Mouse (Mus musculus) kidney, embryonic 14.5 days (tissue): ENCODE data around the gene D630003M21Rik. TPM values are rescaled to one million over a fixed set of nuclear protein-coding genes. Genes with fewer than 3 reads are reported as not detected.

ENCODE experiments used
- ATAC-seq: fragments of 200-750 bp; cut with Nextera tagmentation; 2 replicates; pipeline ENCODE4 v1.8.0; 2017; ENCODE audit warnings: moderate number of reproducible peaks, mild to moderate bottlenecking, moderate TSS enrichment, moderate library complexity; ENCODE audit not compliant: low FRiP score, low TSS enrichment
- H3K27ac ChIP-seq: fragments of 300-500 bp; sonication (generic); 2 replicates; pipeline ENCODE4 v1.5.1; 2014; ENCODE audit warnings: low read depth, mild to moderate bottlenecking, low read length, moderate library complexity, mixed read lengths
- H3K27me3 ChIP-seq: fragments of 300-500 bp; sonication (generic); 2 replicates; pipeline ENCODE4 v1.6.1; 2014; ENCODE audit warnings: mild to moderate bottlenecking, low read length; ENCODE audit not compliant: control insufficient read depth, insufficient read depth
- H3K36me3 ChIP-seq: fragments of 300-500 bp; sonication (generic); 2 replicates; pipeline ENCODE4 v1.6.1; 2014; ENCODE audit warnings: low read length, mixed read lengths; ENCODE audit not compliant: control insufficient read depth, insufficient read depth
- H3K4me1 ChIP-seq: fragments of 300-500 bp; sonication (generic); 2 replicates; pipeline ENCODE4 v1.6.1; 2014; ENCODE audit warnings: low read length, mixed read lengths; ENCODE audit not compliant: control insufficient read depth, insufficient read depth
- H3K4me2 ChIP-seq: fragments of 300-500 bp; sonication (generic); replicated peaks from 2 replicates; pipeline ENCODE4 v1.6.1; 2014; ENCODE audit warnings: low read depth, mild to moderate bottlenecking, low read length
- H3K4me3 ChIP-seq: fragments of 300-500 bp; sonication (generic); 2 replicates; pipeline ENCODE4 v1.5.1; 2014; ENCODE audit warnings: mild to moderate bottlenecking, low read length
- H3K9ac ChIP-seq: fragments of 300-500 bp; sonication (generic); 2 replicates; pipeline ENCODE4 v1.6.1; 2014; ENCODE audit warnings: low read depth, mild to moderate bottlenecking, low read length, moderate library complexity
- H3K9me3 ChIP-seq: fragments of 300-500 bp; sonication (generic); 2 replicates; pipeline ENCODE4 v1.6.1; 2016; ENCODE audit warnings: low read length; ENCODE audit not compliant: control insufficient read depth
- WGBS: fragments of 180-500 bp; shearing (Covaris S2); extraction: QIAGEN DNeasy Blood & Tissue Kit; methylation state at CpG from one replicate; pipeline ENCODE4 v1.1.7; 2014; 5-methylcytosine and 5-hydroxymethylcytosine counted together
- polyA plus RNA-seq: library from polyadenylated mRNA; unstranded; fragments of >200 nt; fragmentation: Nextera tagmentation; extraction: Ambion mirVana; gene quantifications from 2 replicates; pipeline ENCODE4 v1.2.1, GENCODE M21; 2014

Gene D630003M21Rik
- polyA plus RNA-seq, 1 experiment from 2014 or later, result 5.2 TPM

GRCm38 (mm10) chr2:158180797-158181196 lies 48.2 kb downstream of the D630003M21Rik start:
- Histone ChIP-seq H3K27ac (no peak overlapping the region), H3K4me2 (no peak overlapping the region), H3K4me3 (no peak overlapping the region), H3K9ac (no peak overlapping the region), H3K4me1 (peaks cover 17% of the 10 kb centered on the region; the same call in 1 of the 2 replicates), H3K27me3 (no peaks in the 10 kb centered on the region), H3K36me3 (no peaks in the 10 kb centered on the region), H3K9me3 (no peaks in the 10 kb centered on the region)
- 52% methylated on average over 9 of the region's 9 CpGs for WGBS
- ATAC-seq, result no peak

- peak overlapping the region; percentile 71; the same call in 1 of the 2 replicates for H3K27ac ChIP-seq
- 12% methylated on average over 18 of the region's 18 CpGs for WGBS
- ATAC-seq, result peak; percentile 54
Observed at GRCm38 (mm10) chr2:158179370-158180111, 49.5 kb downstream of the D630003M21Rik start.

GRCm38 (mm10) chr2:158178696-158179369 lies 50.2 kb downstream of the D630003M21Rik start:
- WGBS, result 5% methylated on average over 19 of the region's 19 CpGs
- Histone ChIP-seq H3K36me3 (no peaks in the 10 kb centered on the region), H3K27ac (peak overlapping the region; percentile 71; the same call in 1 of the 2 replicates), H3K9me3 (no peaks in the 10 kb centered on the region), H3K4me3 (peak overlapping the region; percentile 34), H3K9ac (peak overlapping the region; percentile 40; the same call in 1 of the 2 replicates), H3K27me3 (no peaks in the 10 kb centered on the region), H3K4me1 (peaks cover 19% of the 10 kb centered on the region; the same call in 1 of the 2 replicates), H3K4me2 (peak overlapping the region; percentile 56)
- peak; percentile 92 for ATAC-seq

More at GRCm38 (mm10) chr2:158179370-158180111, 49.5 kb downstream of the D630003M21Rik start:
- H3K4me1 ChIP-seq, result peaks cover 17% of the 10 kb centered on the region; the same call in 1 of the 2 replicates
- H3K36me3 ChIP-seq, result no peaks in the 10 kb centered on the region
- peak overlapping the region; percentile 56 for H3K4me2 ChIP-seq
- peak overlapping the region; percentile 34 for H3K4me3 ChIP-seq
- H3K27me3 ChIP-seq, result no peaks in the 10 kb centered on the region
- peak overlapping the region; percentile 40; the same call in 1 of the 2 replicates for H3K9ac ChIP-seq
- no peaks in the 10 kb centered on the region for H3K9me3 ChIP-seq

DNA sequence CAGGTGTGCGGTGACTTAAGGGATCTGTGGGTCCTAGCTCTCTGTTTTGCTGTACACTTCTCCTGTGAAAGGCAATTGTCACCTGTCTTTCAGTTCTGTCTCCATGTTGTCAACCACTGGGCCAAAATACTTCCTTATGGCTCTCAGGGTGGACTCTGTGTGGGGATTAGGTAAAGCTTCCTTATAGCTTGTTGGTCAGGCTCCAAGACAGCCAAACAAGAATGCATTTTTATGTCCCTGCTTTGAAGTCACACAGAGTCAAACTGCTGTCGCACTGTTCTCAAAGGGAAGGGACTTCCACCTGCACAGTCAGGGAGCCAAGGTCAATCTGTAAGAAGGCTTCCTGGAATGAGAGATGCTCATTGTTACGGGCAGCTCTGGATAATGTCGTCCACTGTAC lies 50.9 kb downstream of the D630003M21Rik start:
- ATAC-seq, result no peak
- Histone ChIP-seq H3K9ac (no peak overlapping the region), H3K27ac (0 out of 2 replicates have a peak overlapping the region, but pooled peaks have one; percentile 71)

DNA sequence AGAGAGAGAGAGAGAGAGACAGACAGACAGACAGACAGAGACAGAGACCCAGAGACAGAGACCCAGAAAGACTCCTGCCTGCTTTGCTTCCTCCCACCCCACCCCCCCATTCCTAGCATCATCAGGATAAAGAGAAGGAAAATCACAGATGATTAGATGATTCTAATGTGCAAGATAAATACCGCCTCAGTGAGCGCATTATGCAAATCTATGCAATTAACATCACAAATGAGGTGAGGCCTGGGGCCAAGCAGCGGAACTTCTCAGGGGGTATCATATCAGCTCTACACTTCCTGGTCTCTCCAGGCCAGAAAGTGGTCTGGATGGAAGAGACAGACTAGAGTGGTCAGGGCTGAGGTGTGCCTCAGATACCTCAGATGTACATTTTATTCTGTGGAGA lies 51.4 kb downstream of the D630003M21Rik start:
- Histone ChIP-seq H3K27ac (no peak overlapping the region), H3K9me3 (no peaks in the 10 kb centered on the region), H3K27me3 (no peaks in the 10 kb centered on the region), H3K36me3 (no peaks in the 10 kb centered on the region), H3K4me3 (no peak overlapping the region), H3K4me1 (peaks cover 19% of the 10 kb centered on the region; the same call in 1 of the 2 replicates), H3K4me2 (no peak overlapping the region), H3K9ac (no peak overlapping the region)
- 79% methylated on average over 3 of the region's 3 CpGs for WGBS
- ATAC-seq, result no peak

More for the DNA sequence above, 50.9 kb downstream of the D630003M21Rik start:
- WGBS, result 65% methylated on average over 4 of the region's 4 CpGs
- Histone ChIP-seq H3K9me3 (no peaks in the 10 kb centered on the region), H3K36me3 (no peaks in the 10 kb centered on the region), H3K4me3 (no peak overlapping the region), H3K4me1 (peaks cover 19% of the 10 kb centered on the region; the same call in 1 of the 2 replicates), H3K4me2 (no peak overlapping the region), H3K27me3 (no peaks in the 10 kb centered on the region)

DNA sequence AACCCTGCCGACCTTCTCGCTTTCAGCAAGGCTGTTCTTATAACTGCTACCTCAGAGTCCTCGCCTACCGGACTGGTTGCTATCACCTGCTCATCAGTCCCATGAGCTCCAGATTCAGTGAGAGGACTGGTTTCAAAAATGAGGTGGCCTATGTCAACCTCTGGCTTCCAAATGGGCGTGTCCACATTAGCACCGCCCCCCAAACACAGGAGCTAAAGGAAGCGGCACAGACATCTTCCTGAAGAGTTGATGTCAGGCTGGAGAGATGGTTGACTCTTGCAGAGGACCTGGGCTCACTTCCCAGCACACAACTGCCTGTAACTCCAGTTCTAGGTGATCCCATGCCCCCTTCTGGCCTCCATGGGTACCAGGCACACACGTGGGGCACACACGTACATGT lies 52.3 kb downstream of the D630003M21Rik start:
- Histone ChIP-seq H3K4me3 (no peak overlapping the region), H3K4me1 (peaks cover 19% of the 10 kb centered on the region; the same call in 1 of the 2 replicates), H3K4me2 (no peak overlapping the region), H3K27me3 (no peaks in the 10 kb centered on the region), H3K36me3 (no peaks in the 10 kb centered on the region), H3K9me3 (no peaks in the 10 kb centered on the region), H3K9ac (no peak overlapping the region), H3K27ac (no peak overlapping the region)
- ATAC-seq, result no peak
- 92% methylated on average over 9 of the region's 9 CpGs for WGBS

DNA sequence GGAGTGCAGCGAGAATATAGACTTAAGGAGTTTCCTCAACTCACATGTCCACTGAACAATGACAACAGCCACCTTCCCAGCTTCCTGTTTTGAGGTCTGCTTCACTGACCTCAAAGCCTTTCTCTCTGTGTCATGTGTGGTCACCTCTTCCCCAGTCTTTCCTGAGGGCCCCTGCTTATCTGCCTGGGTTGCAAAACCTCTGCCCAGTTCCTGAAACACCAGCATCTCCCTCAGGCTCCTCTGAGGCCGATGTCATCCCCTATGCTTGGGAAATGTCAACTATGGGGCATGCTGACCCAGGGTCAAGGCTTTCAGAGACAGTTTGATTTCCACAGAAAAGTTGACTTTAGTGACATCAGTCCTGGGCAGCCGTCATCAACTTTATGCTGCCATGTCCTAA lies 53.6 kb downstream of the D630003M21Rik start:
- Histone ChIP-seq H3K4me2 (no peak overlapping the region), H3K27me3 (no peaks in the 10 kb centered on the region), H3K9me3 (no peaks in the 10 kb centered on the region), H3K36me3 (no peaks in the 10 kb centered on the region), H3K4me1 (peaks cover 19% of the 10 kb centered on the region; the same call in 1 of the 2 replicates), H3K9ac (no peak overlapping the region), H3K4me3 (no peak overlapping the region), H3K27ac (no peak overlapping the region)
- WGBS, result 73% methylated on average over 3 of the region's 3 CpGs
- no peak for ATAC-seq

DNA sequence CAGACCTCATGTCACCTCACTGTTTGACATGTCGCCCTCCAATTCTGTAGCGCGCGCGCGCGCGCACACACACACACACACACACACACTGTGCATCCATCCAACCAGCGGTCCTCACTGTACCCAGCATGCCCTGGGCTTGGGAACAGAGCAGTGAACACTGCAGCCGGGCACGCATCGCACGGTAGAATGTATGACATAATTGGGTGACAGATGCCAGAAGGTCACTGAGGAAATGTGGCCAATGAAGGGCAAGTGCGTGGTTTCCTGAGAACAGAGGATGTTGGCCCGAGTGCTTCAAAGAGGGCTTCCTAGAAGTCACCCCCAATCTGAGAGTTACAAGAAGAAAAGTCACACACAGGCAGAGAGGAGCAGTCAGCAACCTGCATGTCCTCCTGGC lies 54.1 kb downstream of the D630003M21Rik start:
- Histone ChIP-seq H3K4me2 (no peak overlapping the region), H3K27me3 (no peaks in the 10 kb centered on the region), H3K36me3 (no peaks in the 10 kb centered on the region), H3K27ac (no peak overlapping the region), H3K9me3 (no peaks in the 10 kb centered on the region), H3K4me3 (no peak overlapping the region), H3K4me1 (peaks cover 19% of the 10 kb centered on the region; the same call in 1 of the 2 replicates), H3K9ac (no peak overlapping the region)
- WGBS, result 85% methylated on average over 15 of the region's 15 CpGs
- ATAC-seq, result no peak

GRCm38 (mm10) chr2:158174438-158174837 lies 54.6 kb downstream of the D630003M21Rik start:
- ATAC-seq, result no peak
- 61% methylated on average over 5 of the region's 5 CpGs for WGBS
- H3K9ac ChIP-seq, result no peak overlapping the region

More at GRCm38 (mm10) chr2:158174438-158174837, 54.6 kb downstream of the D630003M21Rik start:
- Histone ChIP-seq H3K4me1 (peaks cover 14% of the 10 kb centered on the region; the same call in 1 of the 2 replicates), H3K27ac (no peak overlapping the region), H3K27me3 (no peaks in the 10 kb centered on the region), H3K4me2 (no peak overlapping the region), H3K9me3 (no peaks in the 10 kb centered on the region), H3K4me3 (no peak overlapping the region), H3K36me3 (no peaks in the 10 kb centered on the region)
